Mouse (Mus musculus) ES-Bruce4 (cell line): Measurements from ENCODE around the gene Klk1b8.

Source experiments
- EP300 ChIP-seq: IDR thresholded peaks from 2 replicates; pipeline ENCODE4 v1.6.1; 2011; ENCODE audit warnings: low read depth, low read length; ENCODE audit not compliant: insufficient read depth
- POLR2A ChIP-seq: IDR thresholded peaks from one replicate; pipeline ENCODE4 v1.8.1; 2011; ENCODE audit warnings: low read length; ENCODE audit not compliant: insufficient read depth

DNA sequence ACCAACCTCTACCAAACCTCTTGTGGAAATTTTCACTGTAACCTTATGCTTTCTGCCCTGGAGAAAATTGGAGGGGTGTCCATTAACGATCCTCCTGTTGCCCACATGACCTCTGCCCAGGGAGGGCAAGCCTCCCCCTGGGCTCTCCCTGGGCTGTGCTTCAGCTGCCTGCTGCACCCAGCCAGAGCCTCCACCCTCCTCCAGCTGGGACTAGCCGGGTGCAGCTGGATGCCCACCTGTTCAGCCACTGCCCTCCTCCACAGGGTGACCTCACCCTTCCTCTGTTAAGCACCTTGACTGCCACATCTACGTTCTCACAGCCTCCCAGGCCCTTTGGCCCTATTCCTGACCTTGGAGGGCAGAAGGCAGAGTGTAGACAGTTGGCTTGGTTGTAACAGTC, 15.7 kb upstream of the Klk1b8 start:
- TF ChIP-seq POLR2A, result no peak
- no peak for TF ChIP-seq EP300
